In the genomic region with DNA sequence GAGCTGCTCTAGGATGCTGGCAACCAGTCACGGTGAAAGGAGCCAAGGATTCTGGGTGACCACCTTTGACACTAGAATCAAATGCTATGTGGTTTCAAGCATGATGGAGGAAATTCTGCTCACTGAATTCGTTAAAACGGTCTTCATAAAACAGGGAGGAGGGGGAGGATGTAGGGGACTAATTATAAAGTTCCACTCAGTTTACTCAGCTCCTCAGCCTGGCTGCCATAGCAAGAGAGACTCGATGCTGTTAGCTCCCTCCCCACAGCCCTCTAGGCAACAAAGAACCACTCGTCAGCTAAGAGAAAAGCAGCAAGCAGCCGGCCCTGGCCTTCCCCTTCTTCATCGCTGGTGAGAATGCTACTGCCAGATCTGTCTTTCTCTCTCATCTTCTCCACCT, we compare ENCODE assay signal across 20 mouse cellular contexts.
DNase-seq lines count a peak whose midpoint lies in the region; ATAC-seq and TF ChIP-seq lines count a peak whose summit lies in the region.
"Had no signal": no experiment of that assay in that cellular context is flagged by ENCODE, and none has a peak within 500 bp of the region (broad histone marks: within the 10 kb centered on the region; RNA-seq: fewer than 3 reads in every experiment).

No protein-coding gene starts in this region.

- H3K4me3 ChIP-seq in gastrocnemius, adult 2 months = no peak overlapping the region
- no peak overlapping the region for H3K4me3 ChIP-seq in forebrain, embryonic 14.5 days (ENCODE audit: low read depth, low read length)
- H3K4me3 ChIP-seq in midbrain, embryonic 12.5 days = no peak overlapping the region
- no peak overlapping the region for H3K4me3 ChIP-seq in intestine, embryonic 16.5 days (ENCODE audit: low read length)
- H3K4me3 ChIP-seq: embryonic facial prominence, embryonic 12.5 days; heart, embryonic 10.5 days; intestine, embryonic 15.5 days; liver, embryonic 13.5 days had no signal

- no peak overlapping the region for H3K4me2 ChIP-seq in forebrain, embryonic 14.5 days (ENCODE audit: low read length)
- no peak overlapping the region for H3K4me2 ChIP-seq in midbrain, embryonic 12.5 days (replicated peaks)
- H3K4me2 ChIP-seq in intestine, embryonic 16.5 days (ENCODE audit: low read depth, low read length) = no peak overlapping the region
- H3K4me2 ChIP-seq: embryonic facial prominence, embryonic 12.5 days; intestine, embryonic 15.5 days; liver, embryonic 13.5 days had no signal

- no peaks in the 10 kb centered on the region for H3K36me3 ChIP-seq in forebrain, embryonic 14.5 days (ENCODE audit: control insufficient read depth, insufficient read depth, low read length)
- H3K36me3 ChIP-seq in midbrain, embryonic 12.5 days = no peaks in the 10 kb centered on the region
- H3K36me3 ChIP-seq in intestine, embryonic 16.5 days (ENCODE audit: control insufficient read depth, insufficient read depth, low read length) = no peaks in the 10 kb centered on the region
- H3K36me3 ChIP-seq: embryonic facial prominence, embryonic 12.5 days; heart, embryonic 10.5 days; intestine, embryonic 15.5 days; liver, embryonic 13.5 days had no signal

- WGBS in forebrain, embryonic 14.5 days = 11% methylated on average over 7 of the region's 7 CpGs
- 45% methylated on average over 7 of the region's 7 CpGs for WGBS in midbrain, embryonic 12.5 days
- WGBS in intestine, embryonic 16.5 days = 54% methylated on average over 7 of the region's 7 CpGs

- no peak for TF ChIP-seq CTCF in gastrocnemius, adult 2 months (IDR thresholded peaks at IDR 0.05)

- intact Hi-C loops in gastrocnemius, adult 2 months (cut with DNase I) = no loop called here

- no peaks in the 10 kb centered on the region for H3K27me3 ChIP-seq in forebrain, embryonic 14.5 days (replicated peaks; ENCODE audit: control insufficient read depth, insufficient read depth, low read length)
- H3K27me3 ChIP-seq in midbrain, embryonic 12.5 days = no peaks in the 10 kb centered on the region; the same call in 1 of the 2 replicates
- H3K27me3 ChIP-seq in intestine, embryonic 16.5 days (replicated peaks; ENCODE audit: control insufficient read depth, insufficient read depth, low read length) = no peaks in the 10 kb centered on the region
- H3K27me3 ChIP-seq: embryonic facial prominence, embryonic 12.5 days; intestine, embryonic 15.5 days; liver, embryonic 13.5 days had no signal

- peak; percentile 7 for DNase-seq in gastrocnemius, adult 2 months
- DNase-seq in gastrocnemius, adult 18-20 months (ENCODE audit: low spot score) = no peak
- peak; percentile 76 for DNase-seq in Muller cell, postnatal 12 days (ENCODE audit: inconsistent ontology term)
- peak; percentile 54 for DNase-seq in forebrain, embryonic 14.5 days (ENCODE audit: low spot score)
- DNase-seq in urinary bladder, postnatal 25 days (ENCODE audit: low spot score) = no peak
- DNase-seq in layer of hippocampus, postnatal 36 days = no peak
- DNase-seq: cerebellum, postnatal 25 days; gastrocnemius, postnatal 14 days; heart, postnatal 14 days; left cerebral cortex, postnatal 4 days; liver, embryonic 13.5 days; thymus, postnatal 36 days had no signal

- no peak overlapping the region for H3K9ac ChIP-seq in forebrain, embryonic 14.5 days (ENCODE audit: low read length)
- 0 out of 2 replicates have a peak overlapping the region, but pooled peaks have one; percentile 34 for H3K9ac ChIP-seq in midbrain, embryonic 12.5 days (replicated peaks)
- H3K9ac ChIP-seq in intestine, embryonic 16.5 days (ENCODE audit: low read depth, low read length) = no peak overlapping the region
- H3K9ac ChIP-seq: embryonic facial prominence, embryonic 12.5 days; intestine, embryonic 15.5 days; liver, embryonic 13.5 days had no signal

- no peak overlapping the region for H3K27ac ChIP-seq in gastrocnemius, adult 2 months
- H3K27ac ChIP-seq in forebrain, embryonic 14.5 days (ENCODE audit: low read depth, low read length) = 0 out of 2 replicates have a peak overlapping the region, but pooled peaks have one; percentile 15
- H3K27ac ChIP-seq in midbrain, embryonic 12.5 days (replicated peaks) = peak overlapping the region; percentile 60
- no peak overlapping the region for H3K27ac ChIP-seq in intestine, embryonic 16.5 days (ENCODE audit: low read length)
- H3K27ac ChIP-seq: embryonic facial prominence, embryonic 12.5 days; heart, embryonic 10.5 days; intestine, embryonic 15.5 days; kidney, postnatal 0 days; liver, embryonic 13.5 days had no signal

- no peaks in the 10 kb centered on the region for H3K9me3 ChIP-seq in forebrain, embryonic 14.5 days (replicated peaks; ENCODE audit: control insufficient read depth, low read length)
- no peaks in the 10 kb centered on the region for H3K9me3 ChIP-seq in midbrain, embryonic 12.5 days
- H3K9me3 ChIP-seq in intestine, embryonic 16.5 days (ENCODE audit: control insufficient read depth, low read length) = no peaks in the 10 kb centered on the region
- H3K9me3 ChIP-seq: embryonic facial prominence, embryonic 12.5 days; heart, embryonic 10.5 days; intestine, embryonic 15.5 days; liver, embryonic 13.5 days had no signal

- H3K4me1 ChIP-seq in forebrain, embryonic 14.5 days (ENCODE audit: control insufficient read depth, insufficient read depth, low read length) = peaks cover 28% of the 10 kb centered on the region
- H3K4me1 ChIP-seq in midbrain, embryonic 12.5 days = peaks cover 45% of the 10 kb centered on the region
- no peaks in the 10 kb centered on the region; the same call in 1 of the 2 replicates for H3K4me1 ChIP-seq in intestine, embryonic 16.5 days (ENCODE audit: control insufficient read depth, insufficient read depth, low read length)
- H3K4me1 ChIP-seq: intestine, embryonic 15.5 days had no signal

- ATAC-seq in forebrain, embryonic 14.5 days = no peak
- ATAC-seq in midbrain, embryonic 12.5 days (ENCODE audit: low FRiP score, low read depth) = no peak
- ATAC-seq in intestine, embryonic 16.5 days = no peak
- ATAC-seq: activated CD4-positive, CD25-positive, alpha-beta regulatory T cell, adult 4 months; lung, postnatal 0 days had no signal

Comparison
In these comparisons a context has a peak if more than half of its experiments do, and no peak if none do; other contexts are left out.
1. DNase-seq: peak in gastrocnemius, adult 2 months (single experiment), Muller cell, postnatal 12 days (single experiment) and forebrain, embryonic 14.5 days (single experiment); none in gastrocnemius, adult 18-20 months (single experiment), urinary bladder, postnatal 25 days (single experiment) and layer of hippocampus, postnatal 36 days (0 of 2).
2. H3K27ac ChIP-seq: peak in forebrain, embryonic 14.5 days (single experiment) and midbrain, embryonic 12.5 days (single experiment); none in gastrocnemius, adult 2 months (single experiment) and intestine, embryonic 16.5 days (single experiment).